Mouse (Mus musculus) liver, embryonic 14.5 days (tissue): ENCODE measurements around the gene Hist1h3b. TPM values are rescaled to one million over a fixed set of nuclear protein-coding genes. Genes with fewer than 3 reads are reported as not detected.

Experiments
- ATAC-seq: fragments of 200-750 bp; cut with Nextera tagmentation; 2 replicates; pipeline ENCODE4 v1.8.0; 2017; ENCODE audit warnings: moderate number of reproducible peaks, mild to moderate bottlenecking, moderate library complexity; ENCODE audit not compliant: insufficient read depth
- DNase-seq, 3 experiments: peaks; one replicate each; pipeline ENCODE4 v3.0.0-alpha.2; 2012 to 2013; ENCODE audit warnings: low read depth in 3 of 3, low spot score in 3 of 3
- H3K27ac ChIP-seq: fragments of 300-500 bp; sonication (generic); 2 replicates; pipeline ENCODE4 v1.5.1; 2014; ENCODE audit warnings: moderate library complexity, mild to moderate bottlenecking, control low read depth, inconsistent platforms
- H3K27me3 ChIP-seq: fragments of 300-500 bp; sonication (generic); 2 replicates; pipeline ENCODE4 v1.6.1; 2014; ENCODE audit warnings: mild to moderate bottlenecking, low read length, moderate library complexity; ENCODE audit not compliant: control insufficient read depth, insufficient read depth
- H3K36me3 ChIP-seq: fragments of 300-500 bp; sonication (generic); replicated peaks from 2 replicates; pipeline ENCODE4 v1.6.1; 2014; ENCODE audit warnings: low read depth; ENCODE audit not compliant: control insufficient read depth, insufficient read depth
- H3K4me1 ChIP-seq, 2 experiments: fragments of 200-500 bp in 1 of 2; fragments of 300-500 bp in 1 of 2; sonication (generic) in 1 of 2; replicated peaks; 2 replicates each; pipeline ENCODE4 v1.6.1; 2012 to 2014; ENCODE audit warnings: antibody characterized with exemption in 1 of 2, inconsistent platforms in 1 of 2, low read length in 1 of 2; ENCODE audit not compliant: control insufficient read depth in 2 of 2, insufficient read depth in 2 of 2
- H3K4me2 ChIP-seq: fragments of 300-500 bp; sonication (generic); 2 replicates; pipeline ENCODE4 v1.6.1; 2014; ENCODE audit warnings: low read depth, mild to moderate bottlenecking, control low read depth, moderate library complexity
- H3K4me3 ChIP-seq, 2 experiments: fragments of 200-500 bp in 1 of 2; fragments of 300-500 bp in 1 of 2; sonication (generic) in 1 of 2; 2 replicates each; pipeline ENCODE4 v1.5.1; 2012 to 2014; ENCODE audit warnings: low read depth in 2 of 2, low read length in 2 of 2, mild to moderate bottlenecking in 2 of 2, control low read depth in 1 of 2, inconsistent platforms in 1 of 2, moderate library complexity in 1 of 2; ENCODE audit not compliant: insufficient read depth in 1 of 2
- H3K9ac ChIP-seq: fragments of 300-500 bp; sonication (generic); replicated peaks from 2 replicates; pipeline ENCODE4 v1.6.1; 2014; ENCODE audit warnings: mild to moderate bottlenecking, control low read depth, moderate library complexity
- H3K9me3 ChIP-seq: fragments of 300-500 bp; sonication (generic); 2 replicates; pipeline ENCODE4 v1.6.1; 2016; ENCODE audit warnings: low read length, mixed read lengths; ENCODE audit not compliant: control insufficient read depth
- CTCF ChIP-seq: IDR thresholded peaks from 2 replicates; pipeline ENCODE4 v1.5.1; 2016; ENCODE audit warnings: antibody characterized with exemption, low read depth, control low read depth
- EP300 ChIP-seq: IDR thresholded peaks from 2 replicates; pipeline ENCODE4 v1.6.1; 2016; ENCODE audit warnings: antibody characterized with exemption, low read depth
- WGBS: fragments of 180-500 bp; shearing (Covaris S2); extraction: QIAGEN DNeasy Blood & Tissue Kit; methylation state at CpG from one replicate; pipeline ENCODE4 v1.1.7; 2014; ENCODE audit not compliant: insufficient replicate concordance; 5-methylcytosine and 5-hydroxymethylcytosine counted together
- microRNA-seq: library from miRNA; unstranded; fragments of <30 nt; microRNA quantifications from one replicate; pipeline ENCODE4, GENCODE M21; 2016
- polyA plus RNA-seq, 2 experiments: library from polyadenylated mRNA; depleted of rRNA in 1 of 2; stranded (reverse) in 1 of 2; unstranded in 1 of 2; fragments of >200 nt; fragmentation: Nextera tagmentation in 1 of 2; extraction: Ambion mirVana in 1 of 2; gene quantifications; 2 replicates each; pipeline versions ENCODE4 v1.2.1 to v1.2.3; 2012 to 2014

Hist1h3b gene
- polyA plus RNA-seq, 2 experiments = 11.4 to 40.0 TPM

DNA sequence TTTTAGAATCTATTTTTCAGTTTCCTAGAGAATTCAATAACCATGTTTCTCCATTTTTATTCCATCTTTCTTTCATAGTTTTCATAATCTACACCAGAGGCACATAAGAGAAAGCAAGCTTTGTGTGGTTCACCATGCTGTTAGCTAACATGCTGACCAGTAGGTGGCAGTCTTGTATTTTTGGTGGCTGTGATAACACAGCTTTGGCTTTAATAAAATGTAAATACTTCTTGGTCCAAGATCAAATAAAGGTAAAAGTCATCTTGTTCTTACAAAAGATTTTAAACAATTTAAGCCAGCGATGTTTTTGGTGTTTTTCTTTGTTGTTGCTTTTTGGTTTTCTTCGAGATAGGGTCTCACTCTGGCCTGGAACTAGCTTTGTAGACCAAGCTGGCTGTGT is 40.5 kb downstream of the Hist1h3b start:
- Histone ChIP-seq H3K4me3 (no peak overlapping the region), H3K27ac (no peak overlapping the region), H3K4me1 (no peaks in the 10 kb centered on the region), H3K9me3 (no peaks in the 10 kb centered on the region), H3K36me3 (no peaks in the 10 kb centered on the region), H3K4me2 (no peak overlapping the region), H3K9ac (no peak overlapping the region), H3K27me3 (no peaks in the 10 kb centered on the region)
- DNase-seq = peak; percentile 42 to 49 (median 47)
- no peak for ATAC-seq
- WGBS = 34% methylated on average over 2 of the region's 2 CpGs
- TF ChIP-seq CTCF (peak; percentile 77), EP300 (no peak)

DNA sequence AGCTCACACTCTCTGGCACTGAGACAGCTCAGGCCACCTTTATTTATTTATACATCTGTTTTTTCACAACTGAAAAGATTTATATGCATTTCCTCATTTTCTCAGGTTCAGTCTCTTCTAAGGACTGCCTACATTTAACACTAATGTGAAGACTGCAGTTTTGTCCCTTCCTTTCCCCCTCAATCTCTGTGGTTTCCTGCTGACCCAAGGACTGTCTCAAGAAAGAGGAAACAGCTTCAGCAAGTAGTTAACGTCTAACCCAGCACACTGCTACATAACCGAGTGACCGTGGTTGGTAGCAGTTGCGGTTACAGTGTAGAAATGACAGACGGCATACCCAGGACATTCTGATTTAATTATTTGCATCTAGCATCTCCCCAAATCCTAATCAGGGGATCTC is 47.3 kb downstream of the Hist1h3b start:
- Histone ChIP-seq H3K9me3 (no peaks in the 10 kb centered on the region), H3K27ac (no peak overlapping the region), H3K27me3 (no peaks in the 10 kb centered on the region), H3K4me2 (no peak overlapping the region), H3K36me3 (no peaks in the 10 kb centered on the region), H3K4me1 (peaks cover 0 to 2% of the 10 kb centered on the region in 2 experiments; a peak in 1 of 4 replicates), H3K4me3 (no peak overlapping the region), H3K9ac (no peak overlapping the region)
- TF ChIP-seq EP300 (no peak), CTCF (no peak)
- ATAC-seq (no peak), DNase-seq (no peak)
- 17% methylated on average over 5 of the region's 5 CpGs for WGBS

Small RNA genes lying within 50 kb of the gene (microRNA-seq; reads per million reads assigned to microRNA genes)
- gene Gm44314 (not detected), gene Gm44484 (not detected)

Other genes starting within 250 kb of the Hist1h3b start
Only the 30 nearest of the 37 such genes appear.
- gene Hist1h1d, start 199.0 kb upstream of the Hist1h3b start, polyA plus RNA-seq (2012; rRNA removed) = 0.54 and 0.70 TPM in 2 replicates
- 1.2 and 1.6 TPM in 2 replicates for gene Hist1h1d, start 199.0 kb upstream of the Hist1h3b start, polyA plus RNA-seq (2014; fragmentation: Nextera tagmentation; extraction: Ambion mirVana)
- gene Hist1h3e, start 189.9 kb upstream of the Hist1h3b start, polyA plus RNA-seq (2012; rRNA removed) = 25.4 and 53.3 TPM in 2 replicates
- gene Hist1h3e, start 189.9 kb upstream of the Hist1h3b start, polyA plus RNA-seq (2014; fragmentation: Nextera tagmentation; extraction: Ambion mirVana) = 3.9 and 5.1 TPM in 2 replicates
- 10.8 and 14.3 TPM in 2 replicates for gene Hist1h2ae, start 181.0 kb upstream of the Hist1h3b start, polyA plus RNA-seq (2012; rRNA removed)
- 150 and 151 TPM in 2 replicates for gene Hist1h2ae, start 181.0 kb upstream of the Hist1h3b start, polyA plus RNA-seq (2014; fragmentation: Nextera tagmentation; extraction: Ambion mirVana)
- gene Hist1h2bg, start 180.9 kb upstream of the Hist1h3b start, polyA plus RNA-seq (2012; rRNA removed) = 42.1 and 55.9 TPM in 2 replicates
- gene Hist1h2bg, start 180.9 kb upstream of the Hist1h3b start, polyA plus RNA-seq (2014; fragmentation: Nextera tagmentation; extraction: Ambion mirVana) = 6.9 and 10.2 TPM in 2 replicates
- 15.9 and 35.2 TPM in 2 replicates for gene Hist1h2bf, start 178.1 kb upstream of the Hist1h3b start, polyA plus RNA-seq (2012; rRNA removed)
- 3.4 and 4.4 TPM in 2 replicates for gene Hist1h2bf, start 178.1 kb upstream of the Hist1h3b start, polyA plus RNA-seq (2014; fragmentation: Nextera tagmentation; extraction: Ambion mirVana)
- 10.4 and 25.5 TPM in 2 replicates for gene Hist1h2ad, start 177.9 kb upstream of the Hist1h3b start, polyA plus RNA-seq (2012; rRNA removed)
- gene Hist1h2ad, start 177.9 kb upstream of the Hist1h3b start, polyA plus RNA-seq (2014; fragmentation: Nextera tagmentation; extraction: Ambion mirVana) = 4.7 and 5.1 TPM in 2 replicates
- 20.4 and 27.3 TPM in 2 replicates for gene Hist1h3d, start 176.5 kb upstream of the Hist1h3b start, polyA plus RNA-seq (2012; rRNA removed)
- gene Hist1h3d, start 176.5 kb upstream of the Hist1h3b start, polyA plus RNA-seq (2014; fragmentation: Nextera tagmentation; extraction: Ambion mirVana) = 7.1 and 7.2 TPM in 2 replicates
- 8.6 and 12.8 TPM in 2 replicates for gene Hist1h4d, start 170.7 kb upstream of the Hist1h3b start, polyA plus RNA-seq (2012; rRNA removed)
- gene Hist1h4d, start 170.7 kb upstream of the Hist1h3b start, polyA plus RNA-seq (2014; fragmentation: Nextera tagmentation; extraction: Ambion mirVana) = 152 and 155 TPM in 2 replicates
- gene Hist1h2be, start 131.1 kb upstream of the Hist1h3b start, polyA plus RNA-seq (2012; rRNA removed) = 2.8 and 3.3 TPM in 2 replicates
- 0.95 and 1.3 TPM in 2 replicates for gene Hist1h2be, start 131.1 kb upstream of the Hist1h3b start, polyA plus RNA-seq (2014; fragmentation: Nextera tagmentation; extraction: Ambion mirVana)
- gene Hist1h1e, start 129.7 kb upstream of the Hist1h3b start, polyA plus RNA-seq (2012; rRNA removed) = 6.3 and 8.0 TPM in 2 replicates
- 23.1 and 24.4 TPM in 2 replicates for gene Hist1h1e, start 129.7 kb upstream of the Hist1h3b start, polyA plus RNA-seq (2014; fragmentation: Nextera tagmentation; extraction: Ambion mirVana)
- gene Hist1h2ac, start 68.3 kb upstream of the Hist1h3b start, polyA plus RNA-seq (2012; rRNA removed) = 1.5 and 1.8 TPM in 2 replicates
- gene Hist1h2ac, start 68.3 kb upstream of the Hist1h3b start, polyA plus RNA-seq (2014; fragmentation: Nextera tagmentation; extraction: Ambion mirVana) = 1.1 and 1.3 TPM in 2 replicates
- 67.1 and 79.7 TPM in 2 replicates for gene Hist1h2bc, start 68.1 kb upstream of the Hist1h3b start, polyA plus RNA-seq (2012; rRNA removed)
- gene Hist1h2bc, start 68.1 kb upstream of the Hist1h3b start, polyA plus RNA-seq (2014; fragmentation: Nextera tagmentation; extraction: Ambion mirVana) = 104 and 106 TPM in 2 replicates
- 0.13 TPM in 1 of 2 replicates, not detected in the other for gene Hist1h1t, start 56.5 kb upstream of the Hist1h3b start, polyA plus RNA-seq (2012; rRNA removed)
- gene Hist1h1t, start 56.5 kb upstream of the Hist1h3b start, polyA plus RNA-seq (2014; fragmentation: Nextera tagmentation; extraction: Ambion mirVana) = not detected in 2 replicates
- gene Hist1h4c, start 53.8 kb upstream of the Hist1h3b start, polyA plus RNA-seq (2012; rRNA removed) = 3.5 and 6.2 TPM in 2 replicates
- gene Hist1h4c, start 53.8 kb upstream of the Hist1h3b start, polyA plus RNA-seq (2014; fragmentation: Nextera tagmentation; extraction: Ambion mirVana) = 8.5 and 10.1 TPM in 2 replicates
- 2.8 and 3.4 TPM in 2 replicates for gene Hfe, start 41.4 kb upstream of the Hist1h3b start, polyA plus RNA-seq (2012; rRNA removed)
- gene Hfe, start 41.4 kb upstream of the Hist1h3b start, polyA plus RNA-seq (2014; fragmentation: Nextera tagmentation; extraction: Ambion mirVana) = 10.8 and 12.2 TPM in 2 replicates
- gene Hist1h1c, start 13.5 kb upstream of the Hist1h3b start, polyA plus RNA-seq (2012; rRNA removed) = 37.4 and 46.8 TPM in 2 replicates
- gene Hist1h1c, start 13.5 kb upstream of the Hist1h3b start, polyA plus RNA-seq (2014; fragmentation: Nextera tagmentation; extraction: Ambion mirVana) = 72.5 and 86.6 TPM in 2 replicates
- gene Hist1h3c, start 6.7 kb upstream of the Hist1h3b start, polyA plus RNA-seq (2012; rRNA removed) = 48.5 and 88.2 TPM in 2 replicates
- 3.6 and 5.7 TPM in 2 replicates for gene Hist1h3c, start 6.7 kb upstream of the Hist1h3b start, polyA plus RNA-seq (2014; fragmentation: Nextera tagmentation; extraction: Ambion mirVana)
- gene Hist1h2bb, start 5.5 kb upstream of the Hist1h3b start, polyA plus RNA-seq (2012; rRNA removed) = 20.0 and 34.0 TPM in 2 replicates
- gene Hist1h2bb, start 5.5 kb upstream of the Hist1h3b start, polyA plus RNA-seq (2014; fragmentation: Nextera tagmentation; extraction: Ambion mirVana) = 2.6 and 3.5 TPM in 2 replicates
- gene Hist1h2ab, start 1.1 kb upstream of the Hist1h3b start, polyA plus RNA-seq (2012; rRNA removed) = 45.2 and 45.3 TPM in 2 replicates
- 70.4 and 74.8 TPM in 2 replicates for gene Hist1h2ab, start 1.1 kb upstream of the Hist1h3b start, polyA plus RNA-seq (2014; fragmentation: Nextera tagmentation; extraction: Ambion mirVana)
- 9.2 and 21.6 TPM in 2 replicates for gene Hist1h4b, start 4.7 kb downstream of the Hist1h3b start, polyA plus RNA-seq (2012; rRNA removed)
- gene Hist1h4b, start 4.7 kb downstream of the Hist1h3b start, polyA plus RNA-seq (2014; fragmentation: Nextera tagmentation; extraction: Ambion mirVana) = 4.5 and 5.1 TPM in 2 replicates
- gene Hist1h4a, start 9.0 kb downstream of the Hist1h3b start, polyA plus RNA-seq (2012; rRNA removed) = 4.3 and 11.8 TPM in 2 replicates
- gene Hist1h4a, start 9.0 kb downstream of the Hist1h3b start, polyA plus RNA-seq (2014; fragmentation: Nextera tagmentation; extraction: Ambion mirVana) = 0.57 and 0.78 TPM in 2 replicates
- gene Hist1h3a, start 10.1 kb downstream of the Hist1h3b start, polyA plus RNA-seq (2012; rRNA removed) = 36.1 and 49.8 TPM in 2 replicates
- 5.8 and 7.5 TPM in 2 replicates for gene Hist1h3a, start 10.1 kb downstream of the Hist1h3b start, polyA plus RNA-seq (2014; fragmentation: Nextera tagmentation; extraction: Ambion mirVana)
- gene Hist1h1a, start 11.4 kb downstream of the Hist1h3b start, polyA plus RNA-seq (2012; rRNA removed) = 7.6 and 11.9 TPM in 2 replicates
- gene Hist1h1a, start 11.4 kb downstream of the Hist1h3b start, polyA plus RNA-seq (2014; fragmentation: Nextera tagmentation; extraction: Ambion mirVana) = 6.3 and 7.4 TPM in 2 replicates
- gene Trim38, start 17.6 kb downstream of the Hist1h3b start, polyA plus RNA-seq (2012; rRNA removed) = 0.06 TPM in 1 of 2 replicates, not detected in the other
- not detected in 2 replicates for gene Trim38, start 17.6 kb downstream of the Hist1h3b start, polyA plus RNA-seq (2014; fragmentation: Nextera tagmentation; extraction: Ambion mirVana)
- 1.00 and 1.1 TPM in 2 replicates for gene Slc17a2, start 54.7 kb downstream of the Hist1h3b start, polyA plus RNA-seq (2012; rRNA removed)
- gene Slc17a2, start 54.7 kb downstream of the Hist1h3b start, polyA plus RNA-seq (2014; fragmentation: Nextera tagmentation; extraction: Ambion mirVana) = 0.77 and 1.3 TPM in 2 replicates
- gene Slc17a3, start 87.2 kb downstream of the Hist1h3b start, polyA plus RNA-seq (2012; rRNA removed) = 3.8 TPM in 2 replicates
- gene Slc17a3, start 87.2 kb downstream of the Hist1h3b start, polyA plus RNA-seq (2014; fragmentation: Nextera tagmentation; extraction: Ambion mirVana) = 4.7 and 6.1 TPM in 2 replicates
- 0.11 and 0.12 TPM in 2 replicates for gene Slc17a1, start 115.5 kb downstream of the Hist1h3b start, polyA plus RNA-seq (2012; rRNA removed)
- gene Slc17a1, start 115.5 kb downstream of the Hist1h3b start, polyA plus RNA-seq (2014; fragmentation: Nextera tagmentation; extraction: Ambion mirVana) = 0.08 and 0.25 TPM in 2 replicates
- 0.02 and 0.03 TPM in 2 replicates for gene Slc17a4, start 162.7 kb downstream of the Hist1h3b start, polyA plus RNA-seq (2012; rRNA removed)
- gene Slc17a4, start 162.7 kb downstream of the Hist1h3b start, polyA plus RNA-seq (2014; fragmentation: Nextera tagmentation; extraction: Ambion mirVana) = 0.04 and 0.08 TPM in 2 replicates
- not detected in 2 replicates for gene Hist1h2ba, start 181.9 kb downstream of the Hist1h3b start, polyA plus RNA-seq (2012; rRNA removed)
- gene Hist1h2ba, start 181.9 kb downstream of the Hist1h3b start, polyA plus RNA-seq (2014; fragmentation: Nextera tagmentation; extraction: Ambion mirVana) = not detected in 2 replicates
- not detected in 2 replicates for gene Hist1h2aa, start 182.2 kb downstream of the Hist1h3b start, polyA plus RNA-seq (2012; rRNA removed)
- not detected in 2 replicates for gene Hist1h2aa, start 182.2 kb downstream of the Hist1h3b start, polyA plus RNA-seq (2014; fragmentation: Nextera tagmentation; extraction: Ambion mirVana)